Mouse (Mus musculus) megakaryocyte, adult 5-6 weeks (primary cell): ENCODE results near the gene Gm10842. TPM values are rescaled to one million over a fixed set of nuclear protein-coding genes. Genes with fewer than 3 reads are reported as not detected.

ENCODE experiments used
- ATAC-seq: 2 replicates; pipeline ENCODE4 v1.8.0; 2016; ENCODE audit warnings: mild to moderate bottlenecking, inconsistent platforms; ENCODE audit not compliant: poor library complexity, severe bottlenecking
- total RNA-seq, 2 experiments: library from RNA; stranded (forward) in 1 of 2; stranded (reverse) in 1 of 2; fragments of 153-499, 151-499 nt in 1 of 2; fragments of 221-1000, 200-1000 nt in 1 of 2; gene quantifications; 2 replicates each; pipeline versions ENCODE4 v1.2.3 to v1.2.4; 2015 to 2017

Gm10842 gene
- total RNA-seq, 2 experiments from 2014 or later = not detected

- ATAC-seq = peak; percentile 38
Measured at GRCm38 (mm10) chr11:105152357-105152899, 5.7 kb downstream of the Gm10842 start.

- no peak for ATAC-seq
Measured at GRCm38 (mm10) chr11:105153068-105153833, 6.6 kb downstream of the Gm10842 start.

- ATAC-seq = no peak
Measured at GRCm38 (mm10) chr11:105155915-105156314, 9.2 kb downstream of the Gm10842 start.

- ATAC-seq = no peak
Measured at GRCm38 (mm10) chr11:105156748-105157267, 10.1 kb downstream of the Gm10842 start.

- ATAC-seq = no peak
Measured at GRCm38 (mm10) chr11:105158047-105158446, 11.4 kb downstream of the Gm10842 start.

GRCm38 (mm10) chr11:105159673-105160360 lies 13.1 kb downstream of the Gm10842 start:
- ATAC-seq = no peak

- ATAC-seq = no peak
Measured at GRCm38 (mm10) chr11:105161411-105161810, 14.7 kb downstream of the Gm10842 start.

GRCm38 (mm10) chr11:105164516-105165510 lies 18.1 kb downstream of the Gm10842 start:
- no peak for ATAC-seq

- no peak for ATAC-seq
Measured at GRCm38 (mm10) chr11:105166780-105167179, 20.1 kb downstream of the Gm10842 start.

- no peak for ATAC-seq
Measured at GRCm38 (mm10) chr11:105178516-105178915, 31.8 kb downstream of the Gm10842 start, which contains the start of gene Tlk2. TSS of gene Tlk2 (plus strand) at chr11:105178807.

GRCm38 (mm10) chr11:105179523-105179922 lies 32.8 kb downstream of the Gm10842 start:
- ATAC-seq = no peak

GRCm38 (mm10) chr11:105180471-105181091 lies 33.9 kb downstream of the Gm10842 start:
- ATAC-seq = peak; percentile 22

- ATAC-seq = peak; percentile 79
Measured at GRCm38 (mm10) chr11:105181126-105181637, 34.5 kb downstream of the Gm10842 start.

GRCm38 (mm10) chr11:105181689-105182460 lies 35.2 kb downstream of the Gm10842 start:
- peak; percentile 22 for ATAC-seq

GRCm38 (mm10) chr11:105182461-105182855 lies 35.8 kb downstream of the Gm10842 start:
- ATAC-seq = no peak

- no peak for ATAC-seq
Measured at GRCm38 (mm10) chr11:105184678-105185077, 38.0 kb downstream of the Gm10842 start.

GRCm38 (mm10) chr11:105192186-105192585 lies 45.5 kb downstream of the Gm10842 start:
- no peak for ATAC-seq
